Mouse (Mus musculus): Measurements from ENCODE around the gene Abcb4. TPM values are rescaled to one million over a fixed set of nuclear protein-coding genes. Genes with fewer than 3 reads are reported as not detected.

Abcb4 gene
- total and polyA plus RNA-seq, 3 experiments, result 86.0 to 107 TPM; not detected in 1

- peaks cover 44 to 45% of the 10 kb centered on the region in 2 experiments for H3K36me3 ChIP-seq (ENCODE audit: control insufficient read depth in 1 of 2, insufficient read depth in 2 of 2, low read length in 2 of 2)
- no peaks in the 10 kb centered on the region for H3K9me3 ChIP-seq (replicated peaks; ENCODE audit: insufficient read depth, low read length)
- no peak overlapping the region for H3K9ac ChIP-seq (ENCODE audit: control insufficient read depth, low read depth, low read length, poor library complexity, severe bottlenecking)
- H3K27me3 ChIP-seq (ENCODE audit: control insufficient read depth in 1 of 2, insufficient read depth in 2 of 2, low read length in 2 of 2), result no peaks in the 10 kb centered on the region
- H3K4me1 ChIP-seq (ENCODE audit: control insufficient read depth in 1 of 2, insufficient read depth in 2 of 2, low read length in 2 of 2), result peaks cover 6 to 19% of the 10 kb centered on the region in 2 experiments
- H3K4me3 ChIP-seq (ENCODE audit: control insufficient read depth in 1 of 2, insufficient read depth in 1 of 2, low read depth in 2 of 2, low read length in 2 of 2), result no peak overlapping the region
- no peak overlapping the region for H3K27ac ChIP-seq (ENCODE audit: control insufficient read depth, low read depth, low read length)
- no peak for DNase-seq (ENCODE audit: low read depth, low spot score)
- TF ChIP-seq USF1 (IDR thresholded peaks at IDR 0.05; ENCODE audit: low read depth, low read length), result no peak
- TF ChIP-seq CHD2 (IDR thresholded peaks at IDR 0.05; ENCODE audit: low read length), result no peak
- TF ChIP-seq ZKSCAN1 (IDR thresholded peaks at IDR 0.05; ENCODE audit: low read depth, low read length), result no peak
- no peak for TF ChIP-seq ZC3H11A (IDR thresholded peaks at IDR 0.05; ENCODE audit: low read depth, low read length)
- no peak for TF ChIP-seq MAX (IDR thresholded peaks at IDR 0.05; ENCODE audit: low read length)
- no peak for TF ChIP-seq HCFC1 (IDR thresholded peaks at IDR 0.05; ENCODE audit: low read depth, low read length)
- TF ChIP-seq MYB (IDR thresholded peaks at IDR 0.05; ENCODE audit: low read depth, low read length), result no peak
- no peak for TF ChIP-seq SIN3A (IDR thresholded peaks at IDR 0.05; ENCODE audit: low read length)
- peaks cover 29% of the 10 kb centered on the region for H3K79me2 ChIP-seq (ENCODE audit: control insufficient read depth, insufficient read depth, low read length, poor library complexity)
These were observed 4.7 kb downstream of the Abcb4 start for GRCm38 (mm10) chr5:8898246-8898645.

GRCm38 (mm10) chr5:8901001-8901400 lies 7.5 kb downstream of the Abcb4 start:
- H3K27ac ChIP-seq (ENCODE audit: control insufficient read depth, low read depth, low read length), result no peak overlapping the region
- H3K36me3 ChIP-seq (ENCODE audit: control insufficient read depth in 1 of 2, insufficient read depth in 2 of 2, low read length in 2 of 2), result peaks cover 33 to 58% of the 10 kb centered on the region in 2 experiments
- TF ChIP-seq POLR2AphosphoS2 (IDR thresholded peaks at IDR 0.05; ENCODE audit: low read length) (no peak), HCFC1 (IDR thresholded peaks at IDR 0.05; ENCODE audit: low read depth, low read length) (no peak), BHLHE40 (IDR thresholded peaks at IDR 0.05; ENCODE audit: borderline replicate concordance, low read depth, low read length) (no peak), MXI1 (IDR thresholded peaks at IDR 0.05; ENCODE audit: low read depth, low read length) (no peak), MYC (IDR thresholded peaks at IDR 0.05; ENCODE audit: low read depth, low read length) (no peak), MEF2A (IDR thresholded peaks at IDR 0.05; ENCODE audit: extremely low read depth, insufficient replicate concordance, low read depth, low read length, poor library complexity, severe bottlenecking) (no peak), MAX (IDR thresholded peaks at IDR 0.05; ENCODE audit: low read length) (no peak), NRF1 (IDR thresholded peaks at IDR 0.05; ENCODE audit: insufficient read depth, low read depth, low read length, poor library complexity, severe bottlenecking) (no peak), GABPA (IDR thresholded peaks at IDR 0.05; ENCODE audit: low read depth, low read length) (no peak), POLR2A (IDR thresholded peaks at IDR 0.05; ENCODE audit: control insufficient read depth in 1 of 2, insufficient read depth in 1 of 2, low read depth in 1 of 2, low read length in 2 of 2, poor library complexity in 1 of 2) (no peak), ZMIZ1 (IDR thresholded peaks at IDR 0.05; ENCODE audit: low read depth, low read length) (no peak), ETS1 (IDR thresholded peaks at IDR 0.05; ENCODE audit: low read depth, low read length) (no peak), POLR2AphosphoS5 (IDR thresholded peaks at IDR 0.05; ENCODE audit: borderline replicate concordance, low read depth, low read length) (no peak), SIN3A (IDR thresholded peaks at IDR 0.05; ENCODE audit: low read length) (no peak), RCOR1 (IDR thresholded peaks at IDR 0.05; ENCODE audit: low read depth, low read length) (no peak), MYB (IDR thresholded peaks at IDR 0.05; ENCODE audit: low read depth, low read length) (no peak), ELF1 (IDR thresholded peaks at IDR 0.05; ENCODE audit: low read depth, low read length) (no peak), JUND (IDR thresholded peaks at IDR 0.05; ENCODE audit: low read depth, low read length) (no peak), ZC3H11A (IDR thresholded peaks at IDR 0.05; ENCODE audit: low read depth, low read length) (no peak), TBP (IDR thresholded peaks at IDR 0.05; ENCODE audit: low read depth, low read length) (no peak)
- peaks cover 3 to 16% of the 10 kb centered on the region in 2 experiments for H3K4me1 ChIP-seq (ENCODE audit: control insufficient read depth in 1 of 2, insufficient read depth in 2 of 2, low read length in 2 of 2)
- peaks cover 13% of the 10 kb centered on the region for H3K79me2 ChIP-seq (ENCODE audit: control insufficient read depth, insufficient read depth, low read length, poor library complexity)
- no peak overlapping the region for H3K4me3 ChIP-seq (ENCODE audit: control insufficient read depth in 1 of 2, insufficient read depth in 1 of 2, low read depth in 2 of 2, low read length in 2 of 2)
- DNase-seq (ENCODE audit: low read depth, low spot score), result no peak
- no peaks in the 10 kb centered on the region for H3K27me3 ChIP-seq (ENCODE audit: control insufficient read depth in 1 of 2, insufficient read depth in 2 of 2, low read length in 2 of 2)
- H3K9me3 ChIP-seq (replicated peaks; ENCODE audit: insufficient read depth, low read length), result no peaks in the 10 kb centered on the region
- no peak overlapping the region for H3K9ac ChIP-seq (ENCODE audit: control insufficient read depth, low read depth, low read length, poor library complexity, severe bottlenecking)

Measured in MEL (cell line).